Mouse (Mus musculus): ENCODE measurements around the gene Proca1. TPM values are rescaled to one million over a fixed set of nuclear protein-coding genes. Genes with fewer than 3 reads are reported as not detected.

The Proca1 gene
- 0.18 TPM for polyA plus RNA-seq (2021)

DNA sequence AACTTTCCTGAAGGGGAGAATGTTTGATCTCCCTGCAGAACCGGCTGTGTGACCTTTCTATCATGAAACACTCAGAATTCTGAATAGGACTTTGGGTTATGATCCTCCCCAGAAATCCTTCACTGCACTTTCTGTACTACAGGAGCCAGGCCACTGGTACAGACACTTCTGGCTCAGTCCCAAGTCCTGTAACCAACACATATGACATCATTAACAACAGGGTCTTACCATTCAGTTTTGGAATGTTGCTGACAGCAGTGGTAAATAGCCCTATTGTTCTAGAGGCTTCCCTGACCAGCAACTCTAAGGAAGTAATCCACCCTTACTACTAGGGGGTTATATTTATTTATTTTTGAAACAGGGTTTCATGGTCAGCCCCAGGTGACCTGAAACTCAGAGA is at the start of gene Proca1:
TSS of gene Proca1 (plus strand) at position 280 of the 400 bp plus-strand sequence.
- no peak for TF ChIP-seq CTCF (IDR thresholded peaks at IDR 0.05)
- ChIA-PET POLR2A (interaction anchor here (0.7 to 1.0 kb wide), 2 partner anchors 28 to 201 kb away, joined by 3 read pairs; no protein-coding TSS in a partner anchor), CTCF (no interaction called here)
- ATAC-seq (no peak), DNase-seq (ENCODE audit: low read depth, low spot score) (no peak)
- in situ Hi-C loops (cut with MboI; ENCODE audit: low pct_unique_long_range_greater_than_20kb) = no loop called here
- no peaks in the 10 kb centered on the region for H3K27me3 ChIP-seq

GRCm38 (mm10) chr11:78143520-78143919 is 49.7 kb upstream of the Proca1 start:
- no peak for DNase-seq (ENCODE audit: low read depth, low spot score)
- H3K27me3 ChIP-seq = no peaks in the 10 kb centered on the region
- ChIA-PET POLR2A (interaction anchor here (1.0 kb wide), 1 partner anchor 18 kb away, joined by 3 read pairs; no protein-coding TSS in a partner anchor), CTCF (interaction anchor here (1.0 to 2.1 kb wide), 5 partner anchors 9 to 63 kb away, joined by 3 to 8 read pairs (median 3); partner anchors contain the start of gene Eral1)
- no peak for TF ChIP-seq CTCF (IDR thresholded peaks at IDR 0.05)
- no peak for ATAC-seq
- in situ Hi-C loops (cut with MboI; ENCODE audit: low pct_unique_long_range_greater_than_20kb) = no loop called here

GRCm38 (mm10) chr11:78146168-78146567 is 47.0 kb upstream of the Proca1 start:
- H3K27me3 ChIP-seq = no peaks in the 10 kb centered on the region
- POLR2A ChIA-PET = no interaction called here
- ATAC-seq (no peak), DNase-seq (ENCODE audit: low read depth, low spot score) (no peak)
- CTCF ChIA-PET = interaction anchor here (1.3 to 1.8 kb wide), 3 partner anchors 10 to 31 kb away, joined by 3 to 4 read pairs (median 4); no protein-coding TSS in a partner anchor
- no peak for TF ChIP-seq CTCF (IDR thresholded peaks at IDR 0.05)
- in situ Hi-C loops (cut with MboI; ENCODE audit: low pct_unique_long_range_greater_than_20kb) = no loop called here

GRCm38 (mm10) chr11:78146707-78147543 is 46.3 kb upstream of the Proca1 start:
- no peak for DNase-seq (ENCODE audit: low read depth, low spot score)
- TF ChIP-seq CTCF (IDR thresholded peaks at IDR 0.05) = no peak
- CTCF ChIA-PET = interaction anchor here (1.4 to 1.8 kb wide), 2 partner anchors 12 to 30 kb away, joined by 3 to 4 read pairs; no protein-coding TSS in a partner anchor
- no peaks in the 10 kb centered on the region for H3K27me3 ChIP-seq
- POLR2A ChIA-PET = no interaction called here
- no peak for ATAC-seq
- in situ Hi-C loops (cut with MboI; ENCODE audit: low pct_unique_long_range_greater_than_20kb) = no loop called here

- no peaks in the 10 kb centered on the region for H3K27me3 ChIP-seq
- in situ Hi-C loops (cut with MboI; ENCODE audit: low pct_unique_long_range_greater_than_20kb) = no loop called here
- no peak for DNase-seq (ENCODE audit: low read depth, low spot score)
- no peak for ATAC-seq
- POLR2A ChIA-PET = interaction anchor here (1.3 kb wide), 1 partner anchor 107 kb away, joined by 5 read pairs; no protein-coding TSS in a partner anchor
- TF ChIP-seq CTCF (IDR thresholded peaks at IDR 0.05) = peak; percentile 81
- CTCF ChIA-PET = interaction anchor here (1.0 to 1.5 kb wide), 4 partner anchors 15 to 36 kb away, joined by 3 to 4 read pairs (median 4); no protein-coding TSS in a partner anchor
These were observed 42.0 kb upstream of the Proca1 start for GRCm38 (mm10) chr11:78151161-78151560.

DNA sequence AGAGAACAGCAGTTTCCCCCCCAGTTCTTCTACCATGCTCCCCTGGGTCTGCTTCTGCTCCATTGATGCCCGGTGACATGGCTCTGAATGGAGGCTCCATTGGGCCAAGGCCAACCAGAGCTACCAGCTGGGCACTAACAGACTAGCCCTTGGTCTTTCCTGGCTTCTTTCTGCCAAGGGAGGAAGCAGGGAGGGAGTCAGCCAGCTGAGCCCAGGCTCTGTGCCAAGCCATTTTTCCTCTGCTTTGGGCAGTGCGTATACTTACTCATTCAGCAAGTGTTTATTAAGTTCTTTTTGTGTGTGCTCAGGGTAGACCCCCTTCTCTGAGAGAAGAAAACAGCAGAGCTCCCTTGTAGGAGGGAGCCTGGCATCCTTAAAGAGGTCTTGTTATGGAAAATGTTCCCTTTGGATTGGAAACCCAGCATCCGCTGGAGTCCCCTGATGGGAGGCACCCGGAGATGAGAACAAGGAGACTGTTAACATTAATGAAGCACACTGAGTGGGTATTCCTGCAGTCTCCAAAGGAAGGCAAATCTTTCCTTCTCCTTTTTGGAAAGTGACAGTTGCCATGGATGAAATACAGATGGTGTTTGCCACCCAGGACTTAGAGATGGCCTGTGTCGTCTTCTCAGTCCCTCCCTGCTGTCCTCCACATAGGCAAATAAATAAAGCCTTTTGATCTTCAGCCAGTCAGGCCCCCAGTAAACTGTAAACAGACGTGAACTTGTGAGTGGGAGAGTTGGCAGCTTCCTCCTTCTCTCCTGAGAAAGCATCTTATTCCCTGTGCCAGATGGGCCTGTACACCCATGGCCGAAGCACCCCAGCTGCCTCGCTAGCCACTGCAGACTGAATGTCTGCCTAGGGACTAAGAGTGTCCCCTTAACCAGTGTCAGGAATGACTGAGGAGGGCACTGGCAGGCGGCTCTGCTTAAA is 40.6 kb upstream of the Proca1 start:
- CTCF ChIA-PET = interaction anchor here (0.7 to 2.1 kb wide), 7 partner anchors 16 to 93 kb away, joined by 3 to 8 read pairs (median 3); partner anchors contain the start of genes Nek8 and Tlcd1
- ATAC-seq (no peak), DNase-seq (ENCODE audit: low read depth, low spot score) (no peak)
- no peak for TF ChIP-seq CTCF (IDR thresholded peaks at IDR 0.05)
- H3K27me3 ChIP-seq = no peaks in the 10 kb centered on the region
- in situ Hi-C loops (cut with MboI; ENCODE audit: low pct_unique_long_range_greater_than_20kb) = no loop called here
- POLR2A ChIA-PET = interaction anchor here (0.6 kb wide), 1 partner anchor 87 kb away, joined by 3 read pairs; no protein-coding TSS in a partner anchor

DNA sequence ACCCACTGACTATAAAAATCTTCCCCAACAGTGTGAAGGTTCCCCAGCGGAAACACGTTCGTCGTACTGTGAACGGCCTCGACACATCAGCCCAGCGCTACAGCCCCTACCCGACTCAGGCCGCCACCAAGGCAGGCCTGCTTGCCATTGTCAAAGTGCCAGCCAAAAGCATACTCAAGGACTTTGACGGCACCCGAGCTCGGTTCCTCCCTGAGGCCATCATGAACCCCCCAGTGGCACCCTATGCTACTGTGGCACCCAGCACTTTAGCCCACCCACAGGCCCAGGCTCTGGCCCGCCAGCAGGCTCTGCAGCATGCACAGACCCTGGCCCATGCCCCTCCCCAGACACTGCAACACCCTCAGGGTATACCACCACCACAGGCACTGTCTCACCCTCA is 39.4 kb upstream of the Proca1 start:
- CTCF ChIA-PET = interaction anchor here (2.1 kb wide), 1 partner anchor 23 kb away, joined by 8 read pairs; the partner anchor contains the start of genes Nek8 and Tlcd1
- POLR2A ChIA-PET = no interaction called here
- TF ChIP-seq CTCF (IDR thresholded peaks at IDR 0.05) = no peak
- no peaks in the 10 kb centered on the region for H3K27me3 ChIP-seq
- DNase-seq (ENCODE audit: low read depth, low spot score) (no peak), ATAC-seq (no peak)
- in situ Hi-C loops (cut with MboI; ENCODE audit: low pct_unique_long_range_greater_than_20kb) = no loop called here

DNA sequence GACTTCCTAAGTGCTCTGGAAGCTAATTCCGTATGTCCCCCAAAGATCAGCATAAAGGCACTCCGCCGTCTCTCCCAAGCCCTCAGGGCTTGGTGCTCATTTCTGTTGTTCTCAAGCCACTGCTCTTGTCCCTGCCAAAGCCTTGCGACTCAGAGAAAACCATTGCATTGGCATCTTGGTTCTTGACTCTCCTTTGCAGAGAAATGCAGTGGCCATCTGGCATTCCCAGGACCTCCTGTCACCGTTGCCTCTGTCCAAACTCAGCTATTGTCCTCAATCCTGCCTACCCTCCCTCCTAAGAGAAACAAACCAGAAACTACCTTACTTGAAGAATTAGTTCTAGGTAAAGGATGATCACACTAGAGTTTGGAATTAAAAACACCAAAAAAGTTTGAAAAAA is 37.5 kb upstream of the Proca1 start:
- DNase-seq (ENCODE audit: low read depth, low spot score) = no peak
- no peak for TF ChIP-seq CTCF (IDR thresholded peaks at IDR 0.05)
- ChIA-PET POLR2A (no interaction called here), CTCF (no interaction called here)
- no peaks in the 10 kb centered on the region for H3K27me3 ChIP-seq
- no peak for ATAC-seq
- in situ Hi-C loops (cut with MboI; ENCODE audit: low pct_unique_long_range_greater_than_20kb) = loop anchor here (5.0 kb wide), 1 partner anchor 98 kb away; no protein-coding TSS in a partner anchor

DNA sequence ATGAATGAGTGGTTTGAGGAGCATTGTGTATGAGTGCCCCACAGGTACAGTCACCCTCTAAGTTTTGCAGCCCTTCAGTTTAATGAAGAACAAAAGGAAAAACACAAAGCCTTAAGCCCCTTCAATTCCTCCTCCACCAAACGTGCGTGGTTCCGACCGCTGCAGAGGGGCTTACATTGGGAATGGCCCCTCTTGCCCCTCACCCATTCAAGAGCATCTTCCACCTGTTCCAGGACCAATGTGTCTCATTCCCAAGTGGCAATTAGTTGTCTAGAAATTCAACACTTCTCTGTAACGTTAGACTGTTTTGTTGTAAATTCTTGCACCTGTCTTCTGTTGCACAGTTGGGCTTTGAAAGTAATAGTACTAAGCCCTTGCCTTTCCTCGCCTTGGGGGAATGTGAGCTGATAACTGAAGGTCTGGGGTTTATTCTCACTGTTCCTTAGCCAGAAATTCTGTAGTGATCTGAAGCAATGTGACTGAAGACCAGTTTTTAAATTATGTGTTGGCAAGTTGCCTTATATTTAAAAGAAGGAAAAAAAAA is 37.0 kb upstream of the Proca1 start:
- no peak for TF ChIP-seq CTCF (IDR thresholded peaks at IDR 0.05)
- ChIA-PET POLR2A (interaction anchor here (0.7 kb wide), 1 partner anchor 23 kb away, joined by 3 read pairs; no protein-coding TSS in a partner anchor), CTCF (no interaction called here)
- DNase-seq (ENCODE audit: low read depth, low spot score) (no peak), ATAC-seq (no peak)
- in situ Hi-C loops (cut with MboI; ENCODE audit: low pct_unique_long_range_greater_than_20kb) = loop anchor here (5.0 kb wide), 1 partner anchor 99 kb away; no protein-coding TSS in a partner anchor
- H3K27me3 ChIP-seq = no peaks in the 10 kb centered on the region
